Mouse (Mus musculus) heart, postnatal 14 days (tissue): ENCODE measurements around the gene Leprot. TPM values are rescaled to one million over a fixed set of nuclear protein-coding genes. Genes with fewer than 3 reads are reported as not detected.

Source experiments
- total RNA-seq, 2 experiments: library from RNA; stranded (reverse); gene quantifications; 2 replicates each; pipeline ENCODE4 v1.2.3; 2021

The Leprot gene
- total RNA-seq, 2 experiments from 2014 or later: 31.5 to 33.1 TPM

Other genes starting within 250 kb of the Leprot start
- 10 to 100 TPM; 12.6 to 14.4 TPM for gene Ak4, start 228.4 kb upstream of the Leprot start, total RNA-seq
- 1 to 10 TPM; 1.1 to 1.4 TPM for gene Dnajc6, start 151.1 kb upstream of the Leprot start, total RNA-seq
- 10 to 100 TPM; 11.2 to 11.9 TPM for gene Lepr, start 69.7 kb downstream of the Leprot start, total RNA-seq
- not detected for gene B020004J07Rik, start 196.3 kb downstream of the Leprot start, total RNA-seq
- not detected for gene C130073F10Rik, start 246.1 kb downstream of the Leprot start, total RNA-seq